Mouse (Mus musculus) kidney, adult 2 months (tissue): ENCODE results near the gene Zfp558. TPM values are rescaled to one million over a fixed set of nuclear protein-coding genes. Genes with fewer than 3 reads are reported as not detected.

Experiments
- DNase-seq: peaks from one replicate; pipeline ENCODE4 v3.0.0; 2021
- H3K27ac ChIP-seq: fragments of 200-500 bp; 2 replicates; pipeline ENCODE4 v1.5.1; 2012; ENCODE audit warnings: low read depth, low read length, control low read depth, inconsistent platforms; ENCODE audit not compliant: insufficient read depth
- H3K27me3 ChIP-seq: fragments of 200-500 bp; replicated peaks from 2 replicates; pipeline ENCODE4 v1.6.1; 2012; ENCODE audit warnings: mild to moderate bottlenecking, moderate library complexity, low read length, inconsistent platforms; ENCODE audit not compliant: control insufficient read depth, insufficient read depth
- H3K36me3 ChIP-seq: fragments of 200-500 bp; 2 replicates; pipeline ENCODE4 v1.6.1; 2012; ENCODE audit warnings: mild to moderate bottlenecking, moderate library complexity, low read length, inconsistent platforms; ENCODE audit not compliant: control insufficient read depth, insufficient read depth
- H3K4me1 ChIP-seq: fragments of 200-500 bp; 2 replicates; pipeline ENCODE4 v1.6.1; 2011; ENCODE audit warnings: low read length; ENCODE audit not compliant: control insufficient read depth, insufficient read depth
- H3K4me3 ChIP-seq: fragments of 200-500 bp; 2 replicates; pipeline ENCODE4 v1.5.1; 2011; ENCODE audit warnings: mild to moderate bottlenecking, low read depth, low read length, control low read depth; ENCODE audit not compliant: insufficient read depth
- CTCF ChIP-seq: fragments of 200-500 bp; conservative IDR thresholded peaks from 2 replicates; pipeline ENCODE4 v1.5.1; 2011; ENCODE audit warnings: low read depth, mild to moderate bottlenecking, control low read depth, low read length, moderate library complexity, mixed read lengths; ENCODE audit not compliant: insufficient read depth, insufficient read length
- POLR2A ChIP-seq: fragments of 200-500 bp; IDR thresholded peaks from one replicate; pipeline ENCODE4 v1.6.1; 2011; ENCODE audit warnings: low read depth, low read length, control low read depth
- WGBS: fragments of 180-500 bp; shearing (Covaris S2); methylation state at CpG from one replicate; pipeline ENCODE4 v1.1.7; 2018; 5-methylcytosine and 5-hydroxymethylcytosine counted together
- polyA plus RNA-seq: library from polyadenylated mRNA; depleted of rRNA; stranded (reverse); fragments of >200 nt; gene quantifications from 2 replicates; pipeline ENCODE4 v1.2.3, GENCODE M21; 2012; rRNA removed

The Zfp558 gene
- 0.23 and 0.44 TPM in 2 replicates for polyA plus RNA-seq

GRCm38 (mm10) chr9:18478168-18478567, at the start of gene Zfp558, which contains the start of gene Mbd3l1:
TSS of gene Zfp558 (minus strand) at chr9:18478268.
TSS of gene Mbd3l1 (plus strand) at chr9:18478359.
- WGBS: 75% methylated on average over 3 of the region's 3 CpGs
- Histone ChIP-seq H3K4me3 (no peak within 1 kb of the TSS), H3K27ac (no peak within 1 kb of the TSS), H3K36me3 (no peaks in the 10 kb centered on the region), H3K4me1 (no peaks in the 10 kb centered on the region), H3K27me3 (no peaks in the 10 kb centered on the region)
- no peak for DNase-seq
- TF ChIP-seq POLR2A: no peak
- TF ChIP-seq CTCF: no peak

- WGBS: 37% methylated on average over 2 of the region's 2 CpGs
- Histone ChIP-seq H3K4me3 (no peak overlapping the region), H3K36me3 (no peaks in the 10 kb centered on the region), H3K27me3 (no peaks in the 10 kb centered on the region), H3K4me1 (no peaks in the 10 kb centered on the region), H3K27ac (no peak overlapping the region)
- no peak for DNase-seq
- TF ChIP-seq POLR2A: no peak
- no peak for TF ChIP-seq CTCF
Observed at GRCm38 (mm10) chr9:18508098-18508497, 30.0 kb upstream of the Zfp558 start.

- Histone ChIP-seq H3K27ac (peak overlapping the region; percentile 42), H3K27me3 (no peaks in the 10 kb centered on the region), H3K4me1 (no peaks in the 10 kb centered on the region), H3K36me3 (no peaks in the 10 kb centered on the region), H3K4me3 (peak overlapping the region; percentile 83)
- no peak for TF ChIP-seq POLR2A
- no peak for TF ChIP-seq CTCF
- 5% methylated on average over 39 of the region's 39 CpGs for WGBS
- peak; percentile 65 for DNase-seq
Observed at GRCm38 (mm10) chr9:18473324-18474128, 4.5 kb downstream of the Zfp558 start.

- Histone ChIP-seq H3K27ac (no peak overlapping the region), H3K27me3 (no peaks in the 10 kb centered on the region), H3K4me1 (no peaks in the 10 kb centered on the region), H3K36me3 (no peaks in the 10 kb centered on the region), H3K4me3 (no peak overlapping the region)
- no peak for DNase-seq
- TF ChIP-seq CTCF (no peak), POLR2A (no peak)
- 80% methylated on average over 3 of the region's 3 CpGs for WGBS
Observed at GRCm38 (mm10) chr9:18468005-18468404, 10.1 kb downstream of the Zfp558 start.

GRCm38 (mm10) chr9:18467350-18467749, 10.7 kb downstream of the Zfp558 start:
- WGBS: 81% methylated on average over 3 of the region's 3 CpGs
- Histone ChIP-seq H3K27me3 (no peaks in the 10 kb centered on the region), H3K36me3 (no peaks in the 10 kb centered on the region), H3K4me3 (no peak overlapping the region), H3K4me1 (no peaks in the 10 kb centered on the region), H3K27ac (no peak overlapping the region)
- TF ChIP-seq POLR2A (no peak), CTCF (no peak)
- no peak for DNase-seq

- 98% methylated on average over 4 of the region's 4 CpGs for WGBS
- H3K27me3 ChIP-seq: no peaks in the 10 kb centered on the region
- H3K36me3 ChIP-seq: peaks cover 8% of the 10 kb centered on the region
- no peaks in the 10 kb centered on the region for H3K4me1 ChIP-seq
- no peak overlapping the region for H3K4me3 ChIP-seq
- no peak for DNase-seq
- TF ChIP-seq POLR2A: no peak
- no peak for TF ChIP-seq CTCF
- no peak overlapping the region for H3K27ac ChIP-seq
Observed at GRCm38 (mm10) chr9:18456520-18456919, 21.5 kb downstream of the Zfp558 start.

- TF ChIP-seq CTCF (no peak), POLR2A (no peak)
- H3K4me3 ChIP-seq: no peak overlapping the region
- H3K27ac ChIP-seq: no peak overlapping the region
- 73% methylated on average over 10 of the region's 10 CpGs for WGBS
- H3K36me3 ChIP-seq: no peaks in the 10 kb centered on the region
- no peaks in the 10 kb centered on the region for H3K27me3 ChIP-seq
- no peak for DNase-seq
- H3K4me1 ChIP-seq: no peaks in the 10 kb centered on the region
Observed at GRCm38 (mm10) chr9:18431687-18432086, 46.4 kb downstream of the Zfp558 start.
